Mouse (Mus musculus) intestine, embryonic 16.5 days (tissue): Measurements from ENCODE around the gene Gm1043. TPM values are rescaled to one million over a fixed set of nuclear protein-coding genes. Genes with fewer than 3 reads are reported as not detected.

Source experiments
- ATAC-seq: fragments of 200-750 bp; cut with Nextera tagmentation; 2 replicates; pipeline ENCODE4 v1.8.0; 2017; ENCODE audit warnings: moderate TSS enrichment, moderate library complexity
- H3K27ac ChIP-seq: fragments of 300-500 bp; sonication (generic); 2 replicates; pipeline ENCODE4 v1.5.1; 2014; ENCODE audit warnings: mild to moderate bottlenecking, low read length
- H3K27me3 ChIP-seq: fragments of 300-500 bp; sonication (generic); replicated peaks from 2 replicates; pipeline ENCODE4 v1.6.1; 2014; ENCODE audit warnings: low read length, control low read depth, mixed read lengths; ENCODE audit not compliant: control insufficient read depth, insufficient read depth
- H3K36me3 ChIP-seq: fragments of 300-500 bp; sonication (generic); 2 replicates; pipeline ENCODE4 v1.6.1; 2014; ENCODE audit warnings: low read length, control low read depth; ENCODE audit not compliant: control insufficient read depth, insufficient read depth
- H3K4me1 ChIP-seq: fragments of 300-500 bp; sonication (generic); 2 replicates; pipeline ENCODE4 v1.6.1; 2014; ENCODE audit warnings: low read length, control low read depth, mixed read lengths; ENCODE audit not compliant: control insufficient read depth, insufficient read depth
- H3K4me2 ChIP-seq: fragments of 300-500 bp; sonication (generic); 2 replicates; pipeline ENCODE4 v1.6.1; 2014; ENCODE audit warnings: low read depth, low read length, control low read depth
- H3K4me3 ChIP-seq: fragments of 300-500 bp; sonication (generic); 2 replicates; pipeline ENCODE4 v1.5.1; 2014; ENCODE audit warnings: mild to moderate bottlenecking, low read length
- H3K9ac ChIP-seq: fragments of 300-500 bp; sonication (generic); 2 replicates; pipeline ENCODE4 v1.6.1; 2014; ENCODE audit warnings: low read depth, low read length
- H3K9me3 ChIP-seq: fragments of 300-500 bp; sonication (generic); 2 replicates; pipeline ENCODE4 v1.6.1; 2016; ENCODE audit warnings: low read length, control low read depth; ENCODE audit not compliant: control insufficient read depth
- WGBS: fragments of 180-500 bp; shearing (Covaris S2); extraction: QIAGEN DNeasy Blood & Tissue Kit; methylation state at CpG from one replicate; pipeline ENCODE4 v1.1.7; 2014; 5-methylcytosine and 5-hydroxymethylcytosine counted together
- polyA plus RNA-seq: library from polyadenylated mRNA; unstranded; fragments of >200 nt; fragmentation: Nextera tagmentation; extraction: Ambion mirVana; gene quantifications from 2 replicates; pipeline ENCODE4 v1.2.1, GENCODE M21; 2015

Gene Gm1043
- polyA plus RNA-seq, 1 experiment from 2014 or later, result 0.04 TPM

GRCm38 (mm10) chr5:37221563-37221962, 136.4 kb downstream of the Gm1043 start:
- WGBS, result 45% methylated on average over 6 of the region's 6 CpGs
- Histone ChIP-seq H3K27ac (no peak overlapping the region), H3K4me2 (no peak overlapping the region), H3K9me3 (no peaks in the 10 kb centered on the region), H3K9ac (no peak overlapping the region), H3K4me3 (no peak overlapping the region), H3K36me3 (no peaks in the 10 kb centered on the region), H3K4me1 (no peaks in the 10 kb centered on the region), H3K27me3 (no peaks in the 10 kb centered on the region)
- ATAC-seq, result no peak

- no peaks in the 10 kb centered on the region for H3K36me3 ChIP-seq
- no peak overlapping the region for H3K9ac ChIP-seq
- 63% methylated on average over 8 of the region's 8 CpGs for WGBS
Observed at GRCm38 (mm10) chr5:37222316-37222715, 137.1 kb downstream of the Gm1043 start.

GRCm38 (mm10) chr5:37225708-37226107, 140.5 kb downstream of the Gm1043 start:
- no peak for ATAC-seq

More at GRCm38 (mm10) chr5:37222316-37222715, 137.1 kb downstream of the Gm1043 start:
- H3K9me3 ChIP-seq, result no peaks in the 10 kb centered on the region
- H3K4me1 ChIP-seq, result no peaks in the 10 kb centered on the region
- ATAC-seq, result no peak
- H3K27me3 ChIP-seq, result no peaks in the 10 kb centered on the region
- H3K4me2 ChIP-seq, result no peak overlapping the region
- no peak overlapping the region for H3K27ac ChIP-seq
- H3K4me3 ChIP-seq, result no peak overlapping the region

GRCm38 (mm10) chr5:37227956-37228680, 142.9 kb downstream of the Gm1043 start:
- Histone ChIP-seq H3K27me3 (no peaks in the 10 kb centered on the region), H3K9me3 (no peaks in the 10 kb centered on the region), H3K4me3 (no peak overlapping the region), H3K9ac (no peak overlapping the region), H3K4me1 (no peaks in the 10 kb centered on the region), H3K4me2 (no peak overlapping the region), H3K36me3 (no peaks in the 10 kb centered on the region), H3K27ac (no peak overlapping the region)
- ATAC-seq, result no peak
- 45% methylated on average over 6 of the region's 6 CpGs for WGBS

More at GRCm38 (mm10) chr5:37225708-37226107, 140.5 kb downstream of the Gm1043 start:
- Histone ChIP-seq H3K27ac (no peak overlapping the region), H3K9me3 (no peaks in the 10 kb centered on the region), H3K27me3 (no peaks in the 10 kb centered on the region), H3K4me2 (no peak overlapping the region), H3K4me1 (no peaks in the 10 kb centered on the region), H3K9ac (no peak overlapping the region), H3K36me3 (no peaks in the 10 kb centered on the region), H3K4me3 (no peak overlapping the region)
- 83% methylated on average over 1 of the region's 1 CpGs for whole genome bisulfite sequencing

- H3K27me3 ChIP-seq, result no peaks in the 10 kb centered on the region
- H3K9me3 ChIP-seq, result no peaks in the 10 kb centered on the region
- no peak overlapping the region for H3K4me3 ChIP-seq
- 62% methylated on average over 7 of the region's 7 CpGs for WGBS
- H3K9ac ChIP-seq, result no peak overlapping the region
- H3K27ac ChIP-seq, result no peak overlapping the region
- no peak overlapping the region for H3K4me2 ChIP-seq
- no peaks in the 10 kb centered on the region for H3K4me1 ChIP-seq
- ATAC-seq, result no peak
- H3K36me3 ChIP-seq, result no peaks in the 10 kb centered on the region
Observed at GRCm38 (mm10) chr5:37228894-37229293, 143.7 kb downstream of the Gm1043 start.

- no peaks in the 10 kb centered on the region for H3K9me3 ChIP-seq
- ATAC-seq, result no peak
- H3K36me3 ChIP-seq, result no peaks in the 10 kb centered on the region
- no peaks in the 10 kb centered on the region for H3K4me1 ChIP-seq
- no peak overlapping the region for H3K4me3 ChIP-seq
- H3K4me2 ChIP-seq, result no peak overlapping the region
- H3K9ac ChIP-seq, result no peak overlapping the region
- H3K27me3 ChIP-seq, result no peaks in the 10 kb centered on the region
- no peak overlapping the region for H3K27ac ChIP-seq
- 37% methylated on average over 9 of the region's 9 CpGs for WGBS
Observed at GRCm38 (mm10) chr5:37233010-37233557, 147.9 kb downstream of the Gm1043 start.

GRCm38 (mm10) chr5:37238654-37239053, 153.5 kb downstream of the Gm1043 start:
- Histone ChIP-seq H3K4me1 (peaks cover 7% of the 10 kb centered on the region; the same call in 1 of the 2 replicates), H3K9ac (no peak overlapping the region), H3K4me2 (no peak overlapping the region), H3K36me3 (no peaks in the 10 kb centered on the region), H3K4me3 (no peak overlapping the region), H3K27me3 (peaks cover 41% of the 10 kb centered on the region), H3K27ac (no peak overlapping the region), H3K9me3 (no peaks in the 10 kb centered on the region)
- ATAC-seq, result no peak
- WGBS, result 29% methylated on average over 2 of the region's 2 CpGs

- Histone ChIP-seq H3K4me3 (no peak overlapping the region), H3K9ac (no peak overlapping the region), H3K4me1 (peaks cover 7% of the 10 kb centered on the region), H3K27me3 (peaks cover 60% of the 10 kb centered on the region), H3K27ac (no peak overlapping the region), H3K9me3 (no peaks in the 10 kb centered on the region), H3K36me3 (no peaks in the 10 kb centered on the region), H3K4me2 (no peak overlapping the region)
- 3% methylated on average over 5 of the region's 5 CpGs for WGBS
- ATAC-seq, result no peak
Observed at GRCm38 (mm10) chr5:37240550-37240949, 155.4 kb downstream of the Gm1043 start.

- no peak overlapping the region for H3K4me3 ChIP-seq
- 14% methylated on average over 9 of the region's 9 CpGs for WGBS
- ATAC-seq, result no peak
- H3K9ac ChIP-seq, result no peak overlapping the region
- H3K27ac ChIP-seq, result no peak overlapping the region
- H3K9me3 ChIP-seq, result no peaks in the 10 kb centered on the region
- H3K4me1 ChIP-seq, result peaks cover 10% of the 10 kb centered on the region
- H3K4me2 ChIP-seq, result no peak overlapping the region
- H3K36me3 ChIP-seq, result no peaks in the 10 kb centered on the region
- H3K27me3 ChIP-seq, result peaks cover 66% of the 10 kb centered on the region
Observed at GRCm38 (mm10) chr5:37241224-37241623, 156.1 kb downstream of the Gm1043 start.
